Mouse (Mus musculus): ENCODE data around the gene Tnpo1. TPM values are rescaled to one million over a fixed set of nuclear protein-coding genes. Genes with fewer than 3 reads are reported as not detected.
A peak's percentile ranks its signal among the peaks of the same experiment; 100 is the strongest.

The Tnpo1 gene
- polyA plus RNA-seq, 1 experiment from 2014 or later: 57.0 TPM

- WGBS: 95% methylated on average over 8 of the region's 8 CpGs
- Histone ChIP-seq H3K4me3 (no peak overlapping the region), H3K9me3 (no peaks in the 10 kb centered on the region; the same call in 1 of the 2 replicates), H3K9ac (replicated peaks) (no peak overlapping the region), H3K27me3 (no peaks in the 10 kb centered on the region), H3K4me2 (replicated peaks) (no peak overlapping the region), H3K36me3 (peaks cover 17% of the 10 kb centered on the region), H3K27ac (replicated peaks) (no peak overlapping the region), H3K4me1 (peaks cover 3% of the 10 kb centered on the region; the same call in 1 of the 2 replicates)
- no peak for ATAC-seq (replicated peaks)
Observed at GRCm38 (mm10) chr13:98902366-98903025, 23.7 kb downstream of the Tnpo1 start.

GRCm38 (mm10) chr13:98899550-98899949, 26.6 kb downstream of the Tnpo1 start:
- Histone ChIP-seq H3K9me3 (no peaks in the 10 kb centered on the region), H3K4me1 (peaks cover 26% of the 10 kb centered on the region), H3K27ac (replicated peaks) (no peak overlapping the region), H3K4me3 (no peak overlapping the region), H3K4me2 (replicated peaks) (no peak overlapping the region), H3K9ac (replicated peaks) (no peak overlapping the region), H3K27me3 (no peaks in the 10 kb centered on the region), H3K36me3 (peaks cover 13% of the 10 kb centered on the region)
- ATAC-seq (replicated peaks): no peak
- 93% methylated on average over 3 of the region's 3 CpGs for WGBS

GRCm38 (mm10) chr13:98897577-98897976, 28.6 kb downstream of the Tnpo1 start:
- WGBS: 72% methylated on average over 5 of the region's 5 CpGs
- no peaks in the 10 kb centered on the region for H3K27me3 ChIP-seq

GRCm38 (mm10) chr13:98896434-98897126, 29.6 kb downstream of the Tnpo1 start:
- H3K9me3 ChIP-seq: no peaks in the 10 kb centered on the region
- H3K27me3 ChIP-seq: no peaks in the 10 kb centered on the region
- H3K4me1 ChIP-seq: peaks cover 46% of the 10 kb centered on the region
- WGBS: 89% methylated on average over 7 of the region's 7 CpGs
- H3K36me3 ChIP-seq: no peaks in the 10 kb centered on the region
- H3K9ac ChIP-seq (replicated peaks): no peak overlapping the region
- no peak overlapping the region for H3K4me2 ChIP-seq (replicated peaks)
- ATAC-seq (replicated peaks): no peak
- no peak overlapping the region for H3K4me3 ChIP-seq
- no peak overlapping the region for H3K27ac ChIP-seq (replicated peaks)

More at GRCm38 (mm10) chr13:98897577-98897976, 28.6 kb downstream of the Tnpo1 start:
- Histone ChIP-seq H3K4me3 (no peak overlapping the region), H3K9ac (replicated peaks) (no peak overlapping the region), H3K9me3 (no peaks in the 10 kb centered on the region), H3K4me1 (peaks cover 38% of the 10 kb centered on the region), H3K4me2 (replicated peaks) (no peak overlapping the region), H3K27ac (replicated peaks) (no peak overlapping the region), H3K36me3 (peaks cover 4% of the 10 kb centered on the region; the same call in 1 of the 2 replicates)
- no peak for ATAC-seq (replicated peaks)

GRCm38 (mm10) chr13:98896013-98896412, 30.2 kb downstream of the Tnpo1 start:
- no peak overlapping the region for H3K9ac ChIP-seq (replicated peaks)
- no peaks in the 10 kb centered on the region for H3K27me3 ChIP-seq
- WGBS: 84% methylated on average over 4 of the region's 4 CpGs
- peaks cover 52% of the 10 kb centered on the region for H3K4me1 ChIP-seq
- H3K4me2 ChIP-seq (replicated peaks): no peak overlapping the region
- no peak overlapping the region for H3K4me3 ChIP-seq
- no peaks in the 10 kb centered on the region for H3K9me3 ChIP-seq
- no peak overlapping the region for H3K27ac ChIP-seq (replicated peaks)
- no peaks in the 10 kb centered on the region for H3K36me3 ChIP-seq
- ATAC-seq (replicated peaks): no peak

- Histone ChIP-seq H3K4me3 (no peak overlapping the region), H3K4me1 (peaks cover 63% of the 10 kb centered on the region)
- no peak for ATAC-seq (replicated peaks)
Observed at GRCm38 (mm10) chr13:98894900-98895299, 31.3 kb downstream of the Tnpo1 start.

GRCm38 (mm10) chr13:98891443-98891842, 34.7 kb downstream of the Tnpo1 start:
- Histone ChIP-seq H3K9ac (replicated peaks) (no peak overlapping the region), H3K4me3 (peak overlapping the region; percentile 93), H3K4me1 (peaks cover 59% of the 10 kb centered on the region)

More at GRCm38 (mm10) chr13:98894900-98895299, 31.3 kb downstream of the Tnpo1 start:
- no peaks in the 10 kb centered on the region for H3K36me3 ChIP-seq
- no peaks in the 10 kb centered on the region for H3K9me3 ChIP-seq
- no peak overlapping the region for H3K9ac ChIP-seq (replicated peaks)
- WGBS: 54% methylated on average over 2 of the region's 2 CpGs
- H3K27me3 ChIP-seq: no peaks in the 10 kb centered on the region
- H3K27ac ChIP-seq (replicated peaks): no peak overlapping the region
- no peak overlapping the region for H3K4me2 ChIP-seq (replicated peaks)

GRCm38 (mm10) chr13:98890871-98891219, 35.3 kb downstream of the Tnpo1 start:
- H3K4me2 ChIP-seq (replicated peaks): peak overlapping the region; percentile 87
- no peaks in the 10 kb centered on the region for H3K9me3 ChIP-seq
- peak overlapping the region; percentile 93 for H3K4me3 ChIP-seq
- peak overlapping the region; percentile 80 for H3K9ac ChIP-seq (replicated peaks)
- peaks cover 53% of the 10 kb centered on the region for H3K4me1 ChIP-seq
- peak overlapping the region; percentile 90 for H3K27ac ChIP-seq (replicated peaks)
- H3K27me3 ChIP-seq: no peaks in the 10 kb centered on the region
- under 1% methylated on average over 32 of the region's 32 CpGs for WGBS
- H3K36me3 ChIP-seq: peaks cover 17% of the 10 kb centered on the region
- ATAC-seq (replicated peaks): peak; percentile 88

More at GRCm38 (mm10) chr13:98891443-98891842, 34.7 kb downstream of the Tnpo1 start:
- Histone ChIP-seq H3K27ac (replicated peaks) (no peak overlapping the region; the same call in 1 of the 2 replicates), H3K27me3 (no peaks in the 10 kb centered on the region), H3K9me3 (no peaks in the 10 kb centered on the region), H3K36me3 (peaks cover 14% of the 10 kb centered on the region), H3K4me2 (replicated peaks) (peak overlapping the region; percentile 87)
- ATAC-seq (replicated peaks): no peak
- 25% methylated on average over 8 of the region's 8 CpGs for WGBS

GRCm38 (mm10) chr13:98890137-98890870, 35.9 kb downstream of the Tnpo1 start:
- WGBS: under 1% methylated on average over 71 of the region's 71 CpGs

GRCm38 (mm10) chr13:98889211-98889610, 37.0 kb downstream of the Tnpo1 start:
- Histone ChIP-seq H3K4me3 (no peak overlapping the region), H3K4me2 (replicated peaks) (peak overlapping the region; percentile 14; the same call in 1 of the 2 replicates), H3K27ac (replicated peaks) (no peak overlapping the region), H3K9me3 (no peaks in the 10 kb centered on the region), H3K9ac (replicated peaks) (no peak overlapping the region), H3K27me3 (no peaks in the 10 kb centered on the region), H3K36me3 (peaks cover 30% of the 10 kb centered on the region), H3K4me1 (peaks cover 44% of the 10 kb centered on the region)
- ATAC-seq (replicated peaks): no peak
- WGBS: 14% methylated on average over 11 of the region's 12 CpGs

More at GRCm38 (mm10) chr13:98890137-98890870, 35.9 kb downstream of the Tnpo1 start:
- Histone ChIP-seq H3K27ac (replicated peaks) (peak overlapping the region; percentile 90), H3K9ac (replicated peaks) (peak overlapping the region; percentile 80), H3K4me2 (replicated peaks) (peak overlapping the region; percentile 87), H3K36me3 (peaks cover 21% of the 10 kb centered on the region), H3K27me3 (no peaks in the 10 kb centered on the region), H3K4me3 (peak overlapping the region; percentile 93), H3K4me1 (peaks cover 50% of the 10 kb centered on the region), H3K9me3 (no peaks in the 10 kb centered on the region)
- ATAC-seq (replicated peaks): peak; percentile 68

- Histone ChIP-seq H3K9ac (replicated peaks) (no peak overlapping the region), H3K4me3 (no peak overlapping the region), H3K4me2 (replicated peaks) (no peak overlapping the region), H3K9me3 (no peaks in the 10 kb centered on the region), H3K27ac (replicated peaks) (no peak overlapping the region), H3K4me1 (peaks cover 2% of the 10 kb centered on the region), H3K36me3 (peaks cover 61% of the 10 kb centered on the region), H3K27me3 (no peaks in the 10 kb centered on the region)
- WGBS: 91% methylated on average over 5 of the region's 5 CpGs
- no peak for ATAC-seq (replicated peaks)
Observed at GRCm38 (mm10) chr13:98883774-98884173, 42.4 kb downstream of the Tnpo1 start.

GRCm38 (mm10) chr13:98881991-98882390, 44.2 kb downstream of the Tnpo1 start:
- no peak overlapping the region for H3K4me3 ChIP-seq
- H3K4me2 ChIP-seq (replicated peaks): no peak overlapping the region
- no peak overlapping the region for H3K9ac ChIP-seq (replicated peaks)
- no peak overlapping the region for H3K27ac ChIP-seq (replicated peaks)
- peaks cover 62% of the 10 kb centered on the region for H3K36me3 ChIP-seq
- 90% methylated on average over 1 of the region's 1 CpGs for WGBS
- no peaks in the 10 kb centered on the region for H3K4me1 ChIP-seq
- no peak for ATAC-seq (replicated peaks)
- no peaks in the 10 kb centered on the region for H3K27me3 ChIP-seq
- no peaks in the 10 kb centered on the region for H3K9me3 ChIP-seq
